Mouse (Mus musculus) gastrocnemius, postnatal 14 days (tissue): ENCODE data around the gene S100pbp. TPM values are rescaled to one million over a fixed set of nuclear protein-coding genes. Genes with fewer than 3 reads are reported as not detected.

Experiments used
- DNase-seq: peaks from one replicate; pipeline ENCODE4 v3.0.0; 2021; ENCODE audit warnings: mixed read lengths
- intact Hi-C: fragments of 180-260 bp; cut with DNase I; formaldehyde crosslinking; loops from one replicate; pipeline ENCODE4 v1.15.1; 2025; ENCODE audit warnings: low total_unique reads
- total RNA-seq, 2 experiments: library from RNA; stranded (reverse); gene quantifications; 2 replicates each; pipeline ENCODE4 v1.2.3; 2021

S100pbp gene
- total RNA-seq, 2 experiments from 2014 or later: 5.2 to 7.1 TPM

GRCm38 (mm10) chr4:129116703-129117102 is 72.8 kb downstream of the S100pbp start:
- intact Hi-C loops: no loop called here
- no peak for DNase-seq

- intact Hi-C loops: no loop called here
- DNase-seq: peak; percentile 72
Measured at GRCm38 (mm10) chr4:129113083-129113988, 76.2 kb downstream of the S100pbp start.

GRCm38 (mm10) chr4:129112231-129112630 is 77.3 kb downstream of the S100pbp start:
- intact Hi-C loops: no loop called here
- DNase-seq: no peak

GRCm38 (mm10) chr4:129111350-129111749 is 78.2 kb downstream of the S100pbp start:
- intact Hi-C loops: no loop called here
- DNase-seq: no peak

- intact Hi-C loops: no loop called here
- DNase-seq: no peak
Measured at GRCm38 (mm10) chr4:129110804-129111203, 78.7 kb downstream of the S100pbp start.

- intact Hi-C loops: no loop called here
- DNase-seq: no peak
Measured at GRCm38 (mm10) chr4:129108624-129109023, 80.9 kb downstream of the S100pbp start.

GRCm38 (mm10) chr4:129107348-129107899 is 82.1 kb downstream of the S100pbp start:
- intact Hi-C loops: no loop called here
- DNase-seq: no peak

- intact Hi-C loops: no loop called here
Measured at GRCm38 (mm10) chr4:129106073-129106472, 83.5 kb downstream of the S100pbp start.

GRCm38 (mm10) chr4:129105356-129105755 is 84.2 kb downstream of the S100pbp start, which contains the start of gene Tmem54:
Gene Tmem54 (plus strand): TSS chr4:129105548.
- intact Hi-C loops: no loop called here

More at GRCm38 (mm10) chr4:129106073-129106472, 83.5 kb downstream of the S100pbp start:
- DNase-seq: no peak

GRCm38 (mm10) chr4:129102133-129102829 is 87.2 kb downstream of the S100pbp start:
- intact Hi-C loops: no loop called here
- DNase-seq: no peak

More at GRCm38 (mm10) chr4:129105356-129105755, 84.2 kb downstream of the S100pbp start, which contains the start of gene Tmem54:
- no peak for DNase-seq

Other genes with a start within 250 kb of the S100pbp start
- gene Azin2, start 227.3 kb downstream of the S100pbp start, total RNA-seq: 1 to 10 TPM; 1.8 to 2.6 TPM
- 10 to 100 TPM; 43.4 to 46.2 TPM for gene Ak2, start 197.8 kb downstream of the S100pbp start, total RNA-seq
- gene Rnf19b, start 131.5 kb downstream of the S100pbp start, total RNA-seq: 10 to 100 TPM; 13.6 to 15.5 TPM
- gene Tmem54, start 84.2 kb downstream of the S100pbp start, total RNA-seq: not detected
- gene Hpca, start 67.7 kb downstream of the S100pbp start, total RNA-seq: under 1 TPM in 1 of 2 experiments, not detected in 1; 0.24 TPM
- 10 to 100 TPM; 28.4 to 53.2 TPM for gene Fndc5, start 52.7 kb downstream of the S100pbp start, total RNA-seq
- 10 to 100 TPM; 38.6 to 38.9 TPM for gene Yars, start within 50 bp of the S100pbp start, total RNA-seq
- 1 to 10 TPM; 2.3 to 2.5 TPM for gene C77080, start 71.7 kb upstream of the S100pbp start, total RNA-seq
- 10 to 100 TPM; 50.0 to 63.6 TPM for gene Sync, start 97.9 kb upstream of the S100pbp start, total RNA-seq
- 10 to 100 TPM; 66.0 to 67.2 TPM for gene Rbbp4, start 145.6 kb upstream of the S100pbp start, total RNA-seq
- gene Zbtb8os, start 146.0 kb upstream of the S100pbp start, total RNA-seq: 10 to 100 TPM; 24.0 to 25.1 TPM
- gene Zbtb8a, start 188.4 kb upstream of the S100pbp start, total RNA-seq: 1 to 10 TPM; 2.4 to 2.9 TPM